Mouse (Mus musculus): ENCODE measurements around the gene Metrn. TPM values are rescaled to one million over a fixed set of nuclear protein-coding genes. Genes with fewer than 3 reads are reported as not detected.

Gene Metrn
- polyA plus RNA-seq, 1 experiment, result 14.6 TPM

- no peak for TF ChIP-seq POLR2A (IDR thresholded peaks at IDR 0.05; ENCODE audit: borderline replicate concordance, low read depth, low read length)
- TF ChIP-seq CTCF (IDR thresholded peaks at IDR 0.05; ENCODE audit: low read depth, low read length), result no peak
- Histone ChIP-seq H3K4me1 (ENCODE audit: control insufficient read depth, insufficient read depth, low read length) (peaks cover 23% of the 10 kb centered on the region), H3K4me3 (ENCODE audit: insufficient read depth, low read length) (no peak overlapping the region), H3K27ac (ENCODE audit: insufficient read depth, low read depth, low read length) (no peak overlapping the region)
Observed at GRCm38 (mm10) chr17:25794197-25794596, 2.7 kb downstream of the Metrn start.

GRCm38 (mm10) chr17:25792615-25793014, 4.3 kb downstream of the Metrn start, which contains the start of gene Fam173a:
TSS of gene Fam173a (minus strand) at chr17:25792901.
- Histone ChIP-seq H3K4me1 (ENCODE audit: control insufficient read depth, insufficient read depth, low read length) (peaks cover 23% of the 10 kb centered on the region), H3K27ac (ENCODE audit: insufficient read depth, low read depth, low read length) (peak within 1 kb of the TSS; percentile 84), H3K4me3 (ENCODE audit: insufficient read depth, low read length) (peak within 1 kb of the TSS; percentile 68)
- no peak for TF ChIP-seq POLR2A (IDR thresholded peaks at IDR 0.05; ENCODE audit: borderline replicate concordance, low read depth, low read length)
- no peak for TF ChIP-seq CTCF (IDR thresholded peaks at IDR 0.05; ENCODE audit: low read depth, low read length)

- TF ChIP-seq POLR2A (IDR thresholded peaks at IDR 0.05; ENCODE audit: borderline replicate concordance, low read depth, low read length), result no peak
- no peak for TF ChIP-seq CTCF (IDR thresholded peaks at IDR 0.05; ENCODE audit: low read depth, low read length)
- peaks cover 19% of the 10 kb centered on the region for H3K4me1 ChIP-seq (ENCODE audit: control insufficient read depth, insufficient read depth, low read length)
- peak overlapping the region; percentile 68 for H3K4me3 ChIP-seq (ENCODE audit: insufficient read depth, low read length)
- peak overlapping the region; percentile 84 for H3K27ac ChIP-seq (ENCODE audit: insufficient read depth, low read depth, low read length)
Observed at GRCm38 (mm10) chr17:25791843-25792527, 5.0 kb downstream of the Metrn start.

- H3K27ac ChIP-seq (ENCODE audit: insufficient read depth, low read depth, low read length), result peak overlapping the region; percentile 84; the same call in 1 of the 2 replicates
- TF ChIP-seq POLR2A (IDR thresholded peaks at IDR 0.05; ENCODE audit: borderline replicate concordance, low read depth, low read length), result no peak
- TF ChIP-seq CTCF (IDR thresholded peaks at IDR 0.05; ENCODE audit: low read depth, low read length), result no peak
- H3K4me3 ChIP-seq (ENCODE audit: insufficient read depth, low read length), result peak overlapping the region; percentile 68
- peaks cover 19% of the 10 kb centered on the region for H3K4me1 ChIP-seq (ENCODE audit: control insufficient read depth, insufficient read depth, low read length)
Observed at GRCm38 (mm10) chr17:25791320-25791842, 5.6 kb downstream of the Metrn start.

- no peak overlapping the region for H3K27ac ChIP-seq (ENCODE audit: insufficient read depth, low read depth, low read length)
- no peak overlapping the region for H3K4me3 ChIP-seq (ENCODE audit: insufficient read depth, low read length)
- TF ChIP-seq CTCF (IDR thresholded peaks at IDR 0.05; ENCODE audit: low read depth, low read length) (no peak), POLR2A (IDR thresholded peaks at IDR 0.05; ENCODE audit: borderline replicate concordance, low read depth, low read length) (no peak)
- peaks cover 15% of the 10 kb centered on the region for H3K4me1 ChIP-seq (ENCODE audit: control insufficient read depth, insufficient read depth, low read length)
Observed at GRCm38 (mm10) chr17:25786781-25787504, 10.0 kb downstream of the Metrn start.

GRCm38 (mm10) chr17:25786280-25786679, 10.7 kb downstream of the Metrn start, which contains the start of gene Ccdc78:
TSS of gene Ccdc78 (plus strand) at chr17:25786580.
- Histone ChIP-seq H3K4me3 (ENCODE audit: insufficient read depth, low read length) (peak within 1 kb of the TSS; percentile 68), H3K4me1 (ENCODE audit: control insufficient read depth, insufficient read depth, low read length) (peaks cover 13% of the 10 kb centered on the region), H3K27ac (ENCODE audit: insufficient read depth, low read depth, low read length) (no peak within 1 kb of the TSS)
- TF ChIP-seq POLR2A (IDR thresholded peaks at IDR 0.05; ENCODE audit: borderline replicate concordance, low read depth, low read length), result no peak
- no peak for TF ChIP-seq CTCF (IDR thresholded peaks at IDR 0.05; ENCODE audit: low read depth, low read length)

- H3K4me3 ChIP-seq (ENCODE audit: insufficient read depth, low read length), result peak within 1 kb of the TSS; percentile 68
- peak within 1 kb of the TSS; percentile 32 for H3K27ac ChIP-seq (ENCODE audit: insufficient read depth, low read depth, low read length)
- TF ChIP-seq CTCF (IDR thresholded peaks at IDR 0.05; ENCODE audit: low read depth, low read length) (no peak), POLR2A (IDR thresholded peaks at IDR 0.05; ENCODE audit: borderline replicate concordance, low read depth, low read length) (no peak)
- H3K4me1 ChIP-seq (ENCODE audit: control insufficient read depth, insufficient read depth, low read length), result peaks cover 8% of the 10 kb centered on the region
Observed at GRCm38 (mm10) chr17:25785281-25785745, 11.6 kb downstream of the Metrn start, which contains the start of gene Haghl. TSS of gene Haghl (minus strand) at chr17:25785673.

GRCm38 (mm10) chr17:25783861-25784574, 12.9 kb downstream of the Metrn start:
- H3K4me1 ChIP-seq (ENCODE audit: control insufficient read depth, insufficient read depth, low read length), result peaks cover 8% of the 10 kb centered on the region
- TF ChIP-seq POLR2A (IDR thresholded peaks at IDR 0.05; ENCODE audit: borderline replicate concordance, low read depth, low read length) (no peak), CTCF (IDR thresholded peaks at IDR 0.05; ENCODE audit: low read depth, low read length) (no peak)
- H3K27ac ChIP-seq (ENCODE audit: insufficient read depth, low read depth, low read length), result no peak overlapping the region
- H3K4me3 ChIP-seq (ENCODE audit: insufficient read depth, low read length), result peak overlapping the region; percentile 68

- H3K4me1 ChIP-seq (ENCODE audit: control insufficient read depth, insufficient read depth, low read length), result peaks cover 8% of the 10 kb centered on the region
- H3K27ac ChIP-seq (ENCODE audit: insufficient read depth, low read depth, low read length), result no peak overlapping the region
- TF ChIP-seq CTCF (IDR thresholded peaks at IDR 0.05; ENCODE audit: low read depth, low read length) (no peak), POLR2A (IDR thresholded peaks at IDR 0.05; ENCODE audit: borderline replicate concordance, low read depth, low read length) (no peak)
- no peak overlapping the region for H3K4me3 ChIP-seq (ENCODE audit: insufficient read depth, low read length)
Observed at GRCm38 (mm10) chr17:25783086-25783485, 13.8 kb downstream of the Metrn start.

All from bone marrow macrophage, adult 2 months (primary cell).